Mouse (Mus musculus) embryonic facial prominence, embryonic 11.5 days (tissue): Measurements from ENCODE around the gene Calcb. TPM values are rescaled to one million over a fixed set of nuclear protein-coding genes. Genes with fewer than 3 reads are reported as not detected.

ENCODE experiments used
- ATAC-seq: fragments of 200-750 bp; cut with Nextera tagmentation; replicated peaks from 2 replicates; pipeline ENCODE4 v1.8.0; 2017; ENCODE audit warnings: low read depth; ENCODE audit not compliant: insufficient number of reproducible peaks, low FRiP score, low TSS enrichment
- DNase-seq: peaks from one replicate; pipeline ENCODE4 v3.0.0-alpha.2; 2015; ENCODE audit warnings: low spot score
- H3K27ac ChIP-seq: fragments of 300-500 bp; sonication (generic); replicated peaks from 2 replicates; pipeline ENCODE4 v1.5.1; 2014; ENCODE audit warnings: mild to moderate bottlenecking, low read depth, low read length, control low read depth
- H3K27me3 ChIP-seq: fragments of 300-500 bp; sonication (generic); 2 replicates; pipeline ENCODE4 v1.6.1; 2014; ENCODE audit warnings: mild to moderate bottlenecking, low read length, moderate library complexity, mixed read lengths; ENCODE audit not compliant: control insufficient read depth, insufficient read depth
- H3K36me3 ChIP-seq: fragments of 300-500 bp; sonication (generic); replicated peaks from 2 replicates; pipeline ENCODE4 v1.6.1; 2014; ENCODE audit warnings: low read depth, mild to moderate bottlenecking, low read length, moderate library complexity, mixed read lengths; ENCODE audit not compliant: control insufficient read depth, insufficient read depth
- H3K4me1 ChIP-seq: fragments of 300-500 bp; sonication (generic); 2 replicates; pipeline ENCODE4 v1.6.1; 2014; ENCODE audit warnings: low read length, mixed read lengths; ENCODE audit not compliant: control insufficient read depth, insufficient read depth
- H3K4me2 ChIP-seq: fragments of 300-500 bp; sonication (generic); 2 replicates; pipeline ENCODE4 v1.6.1; 2014; ENCODE audit warnings: low read depth, mild to moderate bottlenecking, control low read depth, low read length, moderate library complexity
- H3K4me3 ChIP-seq: fragments of 300-500 bp; sonication (generic); 2 replicates; pipeline ENCODE4 v1.5.1; 2014; ENCODE audit warnings: low read depth, low read length, control low read depth
- H3K9ac ChIP-seq: fragments of 300-500 bp; sonication (generic); replicated peaks from 2 replicates; pipeline ENCODE4 v1.6.1; 2014; ENCODE audit warnings: mild to moderate bottlenecking, control low read depth, low read length
- H3K9me3 ChIP-seq: fragments of 300-500 bp; sonication (generic); replicated peaks from 2 replicates; pipeline ENCODE4 v1.6.1; 2016; ENCODE audit warnings: mild to moderate bottlenecking, low read length, inconsistent platforms, mixed read lengths; ENCODE audit not compliant: control insufficient read depth
- WGBS: fragments of 180-500 bp; shearing (Covaris S2); extraction: QIAGEN DNeasy Blood & Tissue Kit; methylation state at CpG from one replicate; pipeline ENCODE4 v1.1.7; 2014; 5-methylcytosine and 5-hydroxymethylcytosine counted together
- polyA plus RNA-seq: library from polyadenylated mRNA; unstranded; fragments of >200 nt; fragmentation: Nextera tagmentation; extraction: Ambion mirVana; gene quantifications from 2 replicates; pipeline ENCODE4 v1.2.1, GENCODE M21; 2014

Calcb gene
- polyA plus RNA-seq, 1 experiment from 2014 or later, result 0.66 TPM

DNA sequence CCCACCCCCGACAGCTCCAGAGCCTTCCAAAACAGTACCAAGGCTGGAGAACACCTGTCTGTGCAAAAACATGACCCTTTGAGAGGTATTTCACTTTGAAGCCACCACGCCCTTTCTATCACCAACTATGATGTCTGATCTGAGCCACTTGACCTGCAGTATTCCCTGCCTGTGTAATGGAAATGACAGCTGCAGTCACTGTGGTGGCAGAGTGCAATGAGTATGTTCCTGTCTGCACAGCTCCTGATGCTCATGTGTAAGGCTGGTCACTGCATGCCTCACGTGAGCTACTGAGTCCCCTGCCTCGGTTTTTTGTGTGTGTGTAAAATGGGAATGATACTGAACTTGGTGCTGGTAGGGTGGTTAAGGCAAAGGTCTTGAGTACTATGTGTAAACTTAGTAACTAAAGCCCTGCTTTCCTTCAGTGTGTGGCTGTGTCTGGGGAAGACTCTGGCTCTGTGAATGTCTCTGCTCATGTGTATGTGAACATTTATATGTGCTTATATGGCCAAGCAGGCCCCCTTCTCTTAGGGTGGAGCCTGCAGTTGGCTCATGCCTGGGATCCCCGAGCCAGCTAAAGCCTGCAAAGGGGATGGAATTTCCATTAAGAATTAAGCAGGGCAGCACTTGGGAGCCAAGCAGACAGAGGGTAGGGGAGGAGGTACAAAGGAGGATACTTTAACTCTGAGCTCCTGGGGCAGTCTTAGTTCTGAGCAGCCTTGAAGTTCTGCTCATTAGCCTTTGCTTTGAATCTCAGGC lies 24.8 kb downstream of the Calcb start, which contains the start of gene Insc:
Gene Insc (plus strand): TSS at position 673 of the 759 bp plus-strand sequence.
- Histone ChIP-seq H3K4me1 (peaks cover 3% of the 10 kb centered on the region; the same call in 1 of the 2 replicates), H3K9me3 (no peaks in the 10 kb centered on the region), H3K27ac (no peak within 1 kb of the TSS), H3K27me3 (no peaks in the 10 kb centered on the region), H3K9ac (no peak within 1 kb of the TSS), H3K4me3 (no peak within 1 kb of the TSS), H3K36me3 (no peaks in the 10 kb centered on the region), H3K4me2 (no peak within 1 kb of the TSS)
- DNase-seq (no peak), ATAC-seq (no peak)
- WGBS, result 76% methylated on average over 5 of the region's 5 CpGs

DNA sequence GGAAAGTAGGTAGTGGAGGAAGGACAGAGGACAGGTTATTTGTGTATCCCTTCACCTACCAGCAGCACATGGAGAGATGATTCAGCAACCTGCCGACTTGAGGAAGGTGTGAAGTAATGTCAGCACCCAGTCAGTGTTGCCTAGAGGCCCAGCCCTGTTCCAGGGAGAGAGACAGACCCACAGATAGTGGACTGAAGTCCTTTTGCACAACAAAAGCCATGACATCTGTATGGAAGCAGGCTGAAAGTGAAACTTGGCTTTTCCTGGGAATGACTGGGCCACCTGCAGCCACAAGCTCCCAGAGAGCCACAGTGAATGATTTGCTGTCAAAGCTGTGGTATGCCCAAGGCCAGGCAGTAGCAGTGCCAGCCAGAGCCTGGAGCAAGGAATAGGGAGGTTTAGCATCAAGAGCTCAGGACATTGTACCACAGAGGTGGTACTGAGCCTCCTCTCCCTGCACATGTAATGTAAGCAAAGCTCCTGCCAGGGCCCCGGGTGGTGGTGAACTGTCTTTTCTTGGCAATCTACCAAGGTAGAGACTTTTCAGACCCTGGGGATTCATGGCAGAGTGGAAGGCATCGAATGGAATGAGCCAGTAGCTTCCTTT lies 26.3 kb downstream of the Calcb start:
- ATAC-seq (no peak), DNase-seq (no peak)
- H3K9me3 ChIP-seq, result no peaks in the 10 kb centered on the region
- no peak overlapping the region; the same call in 1 of the 2 replicates for H3K4me2 ChIP-seq
- H3K4me1 ChIP-seq, result peaks cover 3% of the 10 kb centered on the region; the same call in 1 of the 2 replicates
- no peaks in the 10 kb centered on the region for H3K36me3 ChIP-seq
- no peaks in the 10 kb centered on the region for H3K27me3 ChIP-seq
- H3K4me3 ChIP-seq, result no peak overlapping the region
- no peak overlapping the region; the same call in 1 of the 2 replicates for H3K9ac ChIP-seq
- no peak overlapping the region for H3K27ac ChIP-seq
- WGBS, result 59% methylated on average over 3 of the region's 3 CpGs

DNA sequence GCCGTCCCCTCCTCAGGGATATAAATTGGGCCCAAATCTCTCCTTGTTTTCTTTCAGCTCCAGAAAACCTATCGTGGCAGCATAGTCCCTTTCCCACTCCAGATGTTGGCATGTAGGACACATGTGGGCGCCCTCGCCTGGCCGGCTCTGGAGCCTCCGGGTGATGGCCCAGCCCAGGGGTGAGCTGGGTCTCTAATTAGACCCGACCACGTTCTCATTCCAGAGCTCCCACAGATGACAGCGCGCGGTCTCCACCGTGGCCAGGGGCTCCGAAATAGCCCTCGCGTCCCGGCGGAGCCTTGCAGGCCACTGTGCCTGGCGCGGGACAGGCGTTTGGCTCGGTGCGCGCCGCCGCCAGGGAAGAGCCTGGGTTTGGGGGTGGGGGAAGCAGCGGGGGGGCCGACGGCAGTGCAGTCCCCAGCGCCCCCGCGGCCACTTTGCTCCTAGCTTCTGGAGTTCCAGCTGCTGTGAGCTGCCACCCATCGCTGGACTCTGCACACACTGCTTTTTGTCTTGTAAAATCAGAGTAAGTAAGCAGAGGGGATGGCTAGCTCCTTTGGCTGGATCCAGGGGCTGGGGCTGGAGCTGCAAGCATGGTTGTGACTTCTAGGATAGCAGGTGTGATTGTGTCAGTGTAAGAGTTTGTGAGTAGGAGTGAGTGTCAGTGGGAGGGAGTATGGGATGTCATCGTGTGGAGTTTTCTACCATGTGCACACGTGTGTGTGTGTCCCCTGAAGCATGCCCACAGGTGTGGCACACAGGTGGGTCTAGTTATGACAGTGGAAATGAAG lies 27.2 kb downstream of the Calcb start:
- 4% methylated on average over 34 of the region's 34 CpGs for WGBS
- Histone ChIP-seq H3K27ac (no peak overlapping the region), H3K27me3 (no peaks in the 10 kb centered on the region), H3K4me3 (peak overlapping the region; percentile 33), H3K9me3 (no peaks in the 10 kb centered on the region), H3K36me3 (no peaks in the 10 kb centered on the region), H3K4me2 (peak overlapping the region; percentile 86), H3K4me1 (peaks cover 3% of the 10 kb centered on the region; the same call in 1 of the 2 replicates), H3K9ac (peak overlapping the region; percentile 52)
- DNase-seq (peak; percentile 41), ATAC-seq (no peak; the same call in 1 of the 2 replicates)

DNA sequence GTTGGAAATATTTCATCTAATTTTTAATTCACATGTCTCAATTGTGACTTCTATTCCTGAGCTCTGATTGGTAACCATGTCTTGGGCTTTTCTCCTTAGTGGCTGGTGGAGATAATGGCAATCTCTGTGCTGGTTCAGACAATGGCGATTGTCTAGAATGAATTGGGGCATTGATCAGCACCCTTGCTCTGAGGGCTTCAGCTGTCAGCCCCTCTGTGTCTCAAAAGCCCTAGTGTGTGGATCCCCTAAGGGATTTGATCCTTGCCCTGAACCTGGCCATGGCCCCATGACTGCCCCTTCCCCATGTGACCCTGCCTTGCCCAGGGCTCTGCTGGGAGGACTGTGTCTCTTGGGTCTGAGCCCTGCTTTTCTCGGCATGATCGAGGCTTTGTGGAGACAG lies 29.2 kb downstream of the Calcb start:
- DNase-seq (no peak), ATAC-seq (0 out of 2 replicates have a peak, but pooled peaks have one; percentile 44)
- Histone ChIP-seq H3K4me3 (no peak overlapping the region), H3K4me1 (peaks cover 3% of the 10 kb centered on the region; the same call in 1 of the 2 replicates), H3K36me3 (no peaks in the 10 kb centered on the region), H3K27me3 (no peaks in the 10 kb centered on the region), H3K9ac (no peak overlapping the region), H3K9me3 (no peaks in the 10 kb centered on the region), H3K4me2 (no peak overlapping the region), H3K27ac (no peak overlapping the region)
- 28% methylated on average over 3 of the region's 3 CpGs for WGBS

DNA sequence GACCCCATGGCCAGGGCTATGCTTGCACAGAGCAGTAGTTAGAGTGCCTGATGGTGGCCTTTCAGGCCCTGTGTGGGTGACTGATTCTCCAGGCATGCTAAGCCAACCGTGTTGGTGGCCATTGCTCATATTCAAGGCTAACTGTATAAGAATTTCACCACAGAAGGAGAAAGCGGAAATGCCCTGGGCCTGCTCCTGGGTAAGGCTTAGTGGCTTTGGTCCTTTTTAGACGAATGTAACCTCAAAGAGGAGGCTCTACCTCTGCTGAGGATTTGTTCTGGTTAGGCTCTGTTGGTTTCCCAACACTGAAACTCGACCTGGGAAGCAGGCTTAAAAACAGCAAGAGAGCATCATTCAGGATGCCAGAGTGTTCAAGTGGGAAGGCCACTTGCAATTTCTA lies 29.8 kb downstream of the Calcb start:
- Histone ChIP-seq H3K4me3 (no peak overlapping the region), H3K4me1 (peaks cover 3% of the 10 kb centered on the region; the same call in 1 of the 2 replicates), H3K27ac (no peak overlapping the region), H3K36me3 (no peaks in the 10 kb centered on the region), H3K9me3 (no peaks in the 10 kb centered on the region), H3K27me3 (no peaks in the 10 kb centered on the region), H3K4me2 (no peak overlapping the region), H3K9ac (no peak overlapping the region)
- WGBS, result 67% methylated on average over 4 of the region's 4 CpGs
- DNase-seq (no peak), ATAC-seq (0 out of 2 replicates have a peak, but pooled peaks have one; percentile 6)

DNA sequence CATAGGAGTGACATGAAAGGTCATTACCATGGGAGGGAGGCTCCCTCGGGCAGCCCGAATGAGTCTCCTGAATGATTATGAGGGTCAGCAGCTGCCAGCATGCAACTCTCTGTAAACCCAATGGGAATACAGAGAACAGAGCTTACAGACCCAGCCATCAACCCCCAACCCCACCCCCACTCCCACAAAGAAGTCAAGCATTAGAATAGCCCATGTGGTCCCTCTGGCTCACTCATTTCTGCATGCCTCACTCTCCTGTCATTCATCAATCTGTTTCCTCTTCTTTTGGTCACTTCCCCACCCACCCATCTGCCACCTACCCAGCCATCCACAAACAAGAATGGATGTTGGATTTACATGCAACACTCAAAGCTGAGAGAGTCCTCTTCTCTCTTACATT lies 35.0 kb downstream of the Calcb start:
- DNase-seq (no peak), ATAC-seq (no peak)
- Histone ChIP-seq H3K9me3 (no peaks in the 10 kb centered on the region), H3K4me3 (no peak overlapping the region), H3K36me3 (no peaks in the 10 kb centered on the region), H3K9ac (no peak overlapping the region), H3K27ac (no peak overlapping the region), H3K4me2 (no peak overlapping the region), H3K27me3 (no peaks in the 10 kb centered on the region), H3K4me1 (no peaks in the 10 kb centered on the region)
- WGBS, result 77% methylated on average over 2 of the region's 2 CpGs

DNA sequence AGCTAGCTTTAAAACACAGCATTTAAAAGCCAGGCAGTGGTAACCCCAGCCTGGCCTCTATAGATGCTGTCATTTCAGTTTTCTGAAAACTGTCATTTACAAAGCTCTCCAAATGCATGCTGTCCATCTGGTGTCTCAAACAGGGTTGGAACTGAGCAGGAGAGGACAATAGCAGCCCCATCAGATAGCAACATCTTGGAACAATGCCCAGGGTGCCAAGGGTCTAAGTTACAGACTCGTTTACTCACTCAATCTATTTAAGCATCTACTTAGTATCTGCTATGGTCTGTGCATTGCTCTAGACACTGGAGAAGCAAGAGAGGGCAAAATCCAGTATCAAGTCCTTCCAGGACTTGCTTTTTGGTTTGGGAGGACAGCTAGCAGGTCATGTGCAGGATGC lies 35.8 kb downstream of the Calcb start:
- ATAC-seq (no peak), DNase-seq (no peak)
- H3K4me3 ChIP-seq, result no peak overlapping the region
- H3K9ac ChIP-seq, result no peak overlapping the region
- H3K27ac ChIP-seq, result no peak overlapping the region
- no peaks in the 10 kb centered on the region for H3K4me1 ChIP-seq
- 75% methylated on average over 1 of the region's 1 CpGs for WGBS
- no peaks in the 10 kb centered on the region for H3K9me3 ChIP-seq
- H3K27me3 ChIP-seq, result no peaks in the 10 kb centered on the region
- H3K36me3 ChIP-seq, result no peaks in the 10 kb centered on the region
- H3K4me2 ChIP-seq, result no peak overlapping the region
